Mouse (Mus musculus) 416B (cell line): ENCODE measurements at regions not wholly inside any gene's neighbourhood (a gene's known extent, or its start where the extent isn't known, plus 50 kb on each side); places are given as distances from the start of the nearest gene placed in this dataset.

Experiments
- DNase-seq: peaks from one replicate; pipeline ENCODE4 v3.0.0; 2011; ENCODE audit warnings: low read depth

- DNase-seq, result no peak
These were observed 197.4 kb downstream of the Sox9 start for GRCm38 (mm10) chr11:112979413-112979812.

DNA sequence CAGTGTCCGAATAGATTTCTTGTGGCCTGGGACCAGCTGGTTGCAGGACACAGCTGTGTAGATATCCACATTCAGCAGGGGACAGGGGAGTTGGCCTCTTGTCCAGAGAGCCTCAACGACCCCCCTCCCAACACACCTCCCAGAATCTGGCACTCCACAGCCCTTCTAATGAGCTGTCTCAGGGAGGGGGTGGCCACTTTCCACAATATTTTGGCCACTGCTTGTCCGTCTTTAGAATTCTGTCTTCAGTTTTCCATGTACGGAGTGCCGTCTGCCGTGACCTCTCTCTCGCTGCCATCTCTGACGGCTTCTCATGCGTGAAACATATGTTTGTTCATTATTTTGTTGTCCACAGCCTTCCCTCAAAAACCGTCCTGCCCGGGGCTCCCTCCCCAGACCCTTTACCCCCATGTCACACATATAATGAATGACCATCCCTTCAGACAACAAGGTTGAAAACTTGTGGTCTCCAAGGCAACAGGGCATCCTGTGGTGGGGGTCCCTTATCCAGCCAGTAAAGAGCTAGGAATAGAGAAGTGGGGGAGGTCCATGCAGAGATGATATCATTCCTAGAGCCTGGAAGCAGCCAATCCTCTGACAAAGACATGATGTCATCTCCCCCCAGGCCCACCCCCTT is 200.3 kb downstream of the Sox9 start:
- no peak for DNase-seq

- DNase-seq, result no peak
These were observed 201.0 kb downstream of the Sox9 start for GRCm38 (mm10) chr11:112982802-112983591.

- DNase-seq, result no peak
These were observed 204.1 kb downstream of the Sox9 start for GRCm38 (mm10) chr11:112986029-112986573.

GRCm38 (mm10) chr11:112987782-112988181 is 205.8 kb downstream of the Sox9 start:
- no peak for DNase-seq

GRCm38 (mm10) chr11:112988900-112989299 is 206.9 kb downstream of the Sox9 start:
- DNase-seq, result no peak

- DNase-seq, result no peak
These were observed 208.0 kb downstream of the Sox9 start for GRCm38 (mm10) chr11:112989981-112990512.

DNA sequence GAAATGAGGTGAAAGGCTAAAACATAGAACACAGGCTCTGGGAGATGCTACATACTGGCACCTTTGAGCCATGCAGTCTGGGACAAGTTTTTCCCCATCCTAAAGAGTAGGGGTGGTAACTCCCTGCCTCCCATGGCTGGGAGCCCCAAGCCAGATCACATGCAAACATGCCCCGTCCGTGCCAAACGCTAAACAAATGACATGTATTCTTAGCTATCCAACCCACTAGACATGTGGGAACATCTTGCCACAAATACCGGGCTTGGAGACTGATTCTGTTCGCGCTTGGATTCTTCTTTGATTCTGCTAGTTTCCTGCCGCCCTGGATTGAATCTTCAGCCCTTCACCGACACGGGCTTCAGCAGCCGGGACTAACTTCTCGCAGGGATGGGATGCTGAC is 208.7 kb downstream of the Sox9 start:
- DNase-seq, result no peak

GRCm38 (mm10) chr11:112991862-112992261 is 209.8 kb downstream of the Sox9 start:
- DNase-seq, result no peak

- DNase-seq, result no peak
These were observed 217.0 kb downstream of the Sox9 start for GRCm38 (mm10) chr11:112998777-112999583.

- DNase-seq, result no peak
These were observed 219.0 kb downstream of the Sox9 start for GRCm38 (mm10) chr11:113001071-113001470.

DNA sequence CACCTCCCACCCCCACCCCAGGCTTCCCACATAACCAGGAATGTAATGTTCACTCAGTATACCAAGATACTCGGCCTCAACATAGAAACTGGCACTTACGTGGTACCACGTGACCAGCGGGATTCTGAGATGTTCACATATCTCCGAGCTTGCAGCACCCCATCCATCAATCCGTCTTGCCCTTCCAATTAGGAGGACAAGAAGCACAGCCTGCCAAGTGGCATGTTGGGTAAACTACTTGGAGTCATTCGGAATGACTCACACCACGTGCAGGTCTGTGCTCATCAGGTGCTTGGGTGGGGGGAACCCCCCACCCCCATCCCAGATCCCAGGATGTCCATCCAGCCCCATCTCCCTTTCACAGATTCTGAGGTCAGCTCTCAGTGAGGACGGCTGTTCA is 223.9 kb downstream of the Sox9 start:
- no peak for DNase-seq

GRCm38 (mm10) chr11:113008521-113008920 is 226.5 kb downstream of the Sox9 start:
- DNase-seq, result no peak

GRCm38 (mm10) chr11:113009376-113009775 is 227.4 kb downstream of the Sox9 start:
- no peak for DNase-seq

DNA sequence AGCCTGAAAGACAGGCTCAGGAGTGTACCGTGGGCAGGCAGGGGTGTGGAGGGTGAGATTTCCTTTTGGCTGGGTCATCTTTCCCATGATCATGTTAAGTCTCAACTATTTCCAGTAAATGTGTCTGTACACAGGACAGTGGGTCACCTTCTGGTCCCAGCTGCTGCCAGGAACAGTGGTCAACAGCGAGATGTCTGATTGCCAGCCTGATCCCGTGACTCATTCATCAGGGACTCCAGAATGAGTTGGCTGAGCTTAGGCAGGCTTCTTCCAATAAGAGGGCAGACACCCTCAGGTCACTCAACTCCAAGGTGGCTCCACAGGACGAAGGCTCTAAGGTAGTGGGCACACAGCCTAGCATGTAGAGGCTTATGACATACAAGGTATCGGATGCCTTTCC is 228.9 kb downstream of the Sox9 start:
- DNase-seq, result no peak

DNA sequence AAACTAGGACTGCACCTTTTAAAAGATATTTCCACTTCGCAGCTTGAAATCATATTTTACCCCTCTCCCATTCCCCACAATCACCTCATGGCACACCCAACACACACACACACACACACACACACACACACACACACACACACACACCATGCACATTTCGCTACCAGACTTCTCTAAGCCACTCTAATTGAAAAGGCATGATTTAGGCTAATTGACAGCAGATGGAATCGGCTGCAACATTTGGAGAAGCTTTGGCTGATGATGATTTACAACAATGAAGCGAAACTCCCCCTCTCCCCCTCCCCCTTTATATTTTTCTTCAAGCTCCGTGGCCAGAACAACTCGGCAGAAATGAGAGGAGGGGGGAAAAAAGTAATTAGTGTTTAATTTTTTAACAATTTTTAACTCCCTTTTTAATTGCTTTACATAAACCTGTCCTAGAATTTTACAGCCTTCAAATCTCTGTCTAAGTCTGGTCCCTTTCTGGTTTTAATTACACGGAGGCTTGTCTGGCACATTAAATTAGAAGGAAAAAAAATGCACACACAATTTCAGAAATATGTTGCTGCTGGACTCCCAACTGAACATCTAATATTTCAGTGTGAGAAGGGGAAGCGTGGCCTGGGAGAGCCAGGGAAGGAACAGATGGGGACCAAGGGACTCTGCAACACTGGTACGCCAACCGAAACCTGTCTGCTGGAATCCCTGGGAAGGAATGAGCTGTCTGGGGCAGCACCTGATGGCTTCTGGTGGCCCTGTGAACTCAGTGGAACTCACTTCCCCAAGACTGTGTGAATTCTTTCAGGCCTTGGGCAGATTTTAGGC is 232.4 kb downstream of the Sox9 start:
- DNase-seq, result no peak

GRCm38 (mm10) chr11:113015686-113016304 is 233.8 kb downstream of the Sox9 start:
- DNase-seq, result no peak

GRCm38 (mm10) chr11:113016801-113017715 is 235.0 kb downstream of the Sox9 start:
- no peak for DNase-seq

DNA sequence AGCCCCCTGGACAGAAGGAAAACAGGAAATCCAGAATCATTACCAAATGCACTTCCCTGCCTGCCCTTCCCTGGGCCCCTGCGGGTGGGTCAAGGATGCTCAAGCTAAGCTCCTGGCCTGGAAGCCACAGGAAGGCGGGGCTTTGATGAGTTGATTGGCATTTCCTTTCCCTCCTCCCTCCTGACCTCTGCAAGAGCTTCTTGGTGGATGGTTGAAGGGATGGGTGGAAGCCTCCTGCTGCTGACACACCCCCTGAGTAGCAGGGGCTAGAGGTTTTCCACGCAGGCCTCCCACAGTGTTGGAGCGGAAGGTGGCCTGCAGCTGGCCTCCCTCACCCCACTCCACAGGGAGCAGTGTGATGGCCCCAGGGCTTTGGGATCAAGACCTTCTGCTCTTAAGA is 239.5 kb downstream of the Sox9 start:
- no peak for DNase-seq

DNA sequence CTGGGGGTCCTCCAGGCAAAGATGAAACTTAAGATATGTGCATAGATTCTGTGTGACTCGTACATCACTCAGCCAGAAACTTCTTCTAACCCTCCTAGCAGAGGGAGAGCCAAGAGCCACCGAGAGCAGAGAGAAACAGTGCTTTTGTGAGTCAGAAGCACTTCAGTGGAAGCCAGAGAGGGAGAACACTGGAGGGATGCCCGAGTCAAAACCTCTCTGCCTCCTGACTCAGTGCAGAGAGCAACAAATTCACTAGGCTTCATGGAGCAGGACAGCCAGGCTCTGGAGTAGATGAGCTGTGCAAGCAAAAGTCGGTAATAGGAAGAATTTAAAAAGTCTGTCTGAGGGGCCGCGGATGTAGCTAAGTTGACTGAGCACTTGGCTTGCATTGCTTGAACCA is 245.0 kb downstream of the Sox9 start:
- DNase-seq, result no peak
